Mouse (Mus musculus) MEL (cell line): Measurements from ENCODE around the gene Dock1.

Experiments used
- CTCF ChIP-seq, 3 experiments: IDR thresholded peaks in 2 of 3; conservative IDR thresholded peaks in 1 of 3; 2 replicates each; pipeline ENCODE4 v1.5.1; 2011 to 2012; ENCODE audit warnings: low read length in 3 of 3, low read depth in 2 of 3, mild to moderate bottlenecking in 2 of 3, improper control_type of control experiment in 1 of 3, inconsistent platforms in 1 of 3, mixed read lengths in 1 of 3, moderate library complexity in 1 of 3; ENCODE audit not compliant: control insufficient read depth in 1 of 3, insufficient read depth in 1 of 3, poor library complexity in 1 of 3, severe bottlenecking in 1 of 3
- TAL1 ChIP-seq: IDR thresholded peaks from 2 replicates; pipeline ENCODE4 v1.6.1; 2012; ENCODE audit warnings: mild to moderate bottlenecking, inconsistent platforms, low read length, moderate library complexity, mixed read lengths

GRCm38 (mm10) chr7:134809241-134809975 is 139.0 kb downstream of the Dock1 start:
- TF ChIP-seq CTCF (IDR thresholded peaks at IDR 0.05 in 2 of 3, conservative IDR thresholded peaks at IDR 0.05 in 1 of 3; ENCODE audit: control insufficient read depth in 1 of 3, insufficient read depth in 1 of 3, low read depth in 2 of 3, low read length in 3 of 3, poor library complexity in 1 of 3, severe bottlenecking in 1 of 3) (no peak), TAL1 (no peak)
